Mouse (Mus musculus) stomach, embryonic 15.5 days (tissue): ENCODE data around the gene Efnb3. TPM values are rescaled to one million over a fixed set of nuclear protein-coding genes. Genes with fewer than 3 reads are reported as not detected.
A peak's percentile ranks its signal among the peaks of the same experiment; 100 is the strongest.

ENCODE experiments used
- ATAC-seq: fragments of 200-750 bp; cut with Nextera tagmentation; 2 replicates; pipeline ENCODE4 v1.8.0; 2017; ENCODE audit warnings: low read depth, moderate number of reproducible peaks, moderate TSS enrichment; ENCODE audit not compliant: insufficient read depth, low FRiP score
- H3K27ac ChIP-seq: fragments of 300-500 bp; sonication (generic); 2 replicates; pipeline ENCODE4 v1.5.1; 2015; ENCODE audit warnings: mild to moderate bottlenecking, inconsistent platforms
- H3K27me3 ChIP-seq: fragments of 300-500 bp; sonication (generic); replicated peaks from 2 replicates; pipeline ENCODE4 v1.6.1; 2015; ENCODE audit warnings: inconsistent platforms
- H3K36me3 ChIP-seq: fragments of 300-500 bp; sonication (generic); 2 replicates; pipeline ENCODE4 v1.6.1; 2015; ENCODE audit warnings: inconsistent platforms
- H3K4me1 ChIP-seq: fragments of 300-500 bp; sonication (generic); 2 replicates; pipeline ENCODE4 v1.6.1; 2015; ENCODE audit warnings: inconsistent platforms
- H3K4me2 ChIP-seq: fragments of 300-500 bp; sonication (generic); 2 replicates; pipeline ENCODE4 v1.6.1; 2015; ENCODE audit warnings: mild to moderate bottlenecking, inconsistent platforms
- H3K4me3 ChIP-seq: fragments of 300-500 bp; sonication (generic); replicated peaks from 2 replicates; pipeline ENCODE4 v1.5.1; 2015; ENCODE audit warnings: inconsistent platforms
- H3K9ac ChIP-seq: fragments of 300-500 bp; sonication (generic); 2 replicates; pipeline ENCODE4 v1.6.1; 2015; ENCODE audit warnings: inconsistent platforms
- H3K9me3 ChIP-seq: fragments of 300-500 bp; sonication (generic); 2 replicates; pipeline ENCODE4 v1.6.1; 2016; ENCODE audit warnings: inconsistent platforms
- WGBS: fragments of 180-500 bp; shearing (Covaris S2); methylation state at CpG from one replicate; pipeline ENCODE4 v1.1.7; 2015; 5-methylcytosine and 5-hydroxymethylcytosine counted together
- microRNA-seq: library from miRNA; unstranded; fragments of <30 nt; microRNA quantifications from one replicate; pipeline ENCODE4, GENCODE M21; 2016
- polyA plus RNA-seq: library from polyadenylated mRNA; unstranded; fragments of >200 nt; fragmentation: Nextera tagmentation; extraction: Ambion mirVana; gene quantifications from 2 replicates; pipeline ENCODE4 v1.2.1, GENCODE M21; 2015

The Efnb3 gene
- polyA plus RNA-seq, 1 experiment from 2014 or later: 10.4 TPM

- Histone ChIP-seq H3K27ac (no peak overlapping the region), H3K27me3 (no peaks in the 10 kb centered on the region), H3K9ac (no peak overlapping the region), H3K4me3 (no peak overlapping the region), H3K9me3 (no peaks in the 10 kb centered on the region), H3K4me2 (no peak overlapping the region), H3K4me1 (no peaks in the 10 kb centered on the region), H3K36me3 (no peaks in the 10 kb centered on the region)
- WGBS: 76% methylated on average over 9 of the region's 9 CpGs
- ATAC-seq: no peak
Observed at GRCm38 (mm10) chr11:69521526-69522149, 38.4 kb downstream of the Efnb3 start.

GRCm38 (mm10) chr11:69519976-69520375, 40.0 kb downstream of the Efnb3 start:
- H3K27me3 ChIP-seq: no peaks in the 10 kb centered on the region
- ATAC-seq: peak; percentile 27; the same call in 1 of the 2 replicates
- H3K4me3 ChIP-seq: no peak overlapping the region
- 74% methylated on average over 4 of the region's 4 CpGs for WGBS
- no peak overlapping the region for H3K4me2 ChIP-seq
- H3K9me3 ChIP-seq: no peaks in the 10 kb centered on the region
- H3K36me3 ChIP-seq: no peaks in the 10 kb centered on the region
- no peak overlapping the region for H3K9ac ChIP-seq
- no peaks in the 10 kb centered on the region for H3K4me1 ChIP-seq
- H3K27ac ChIP-seq: no peak overlapping the region

- no peak overlapping the region for H3K9ac ChIP-seq
- 56% methylated on average over 3 of the region's 3 CpGs for WGBS
- no peaks in the 10 kb centered on the region for H3K27me3 ChIP-seq
- no peak overlapping the region for H3K4me2 ChIP-seq
- no peak overlapping the region; the same call in 1 of the 2 replicates for H3K27ac ChIP-seq
- no peak for ATAC-seq
- H3K36me3 ChIP-seq: no peaks in the 10 kb centered on the region
- no peak overlapping the region for H3K4me3 ChIP-seq
- no peaks in the 10 kb centered on the region for H3K4me1 ChIP-seq
- no peaks in the 10 kb centered on the region for H3K9me3 ChIP-seq
Observed at GRCm38 (mm10) chr11:69516661-69517060, 43.3 kb downstream of the Efnb3 start.

- 60% methylated on average over 15 of the region's 15 CpGs for WGBS
- Histone ChIP-seq H3K9me3 (no peaks in the 10 kb centered on the region), H3K9ac (no peak overlapping the region), H3K27me3 (no peaks in the 10 kb centered on the region), H3K4me2 (no peak overlapping the region), H3K36me3 (no peaks in the 10 kb centered on the region), H3K4me1 (no peaks in the 10 kb centered on the region), H3K27ac (no peak overlapping the region; the same call in 1 of the 2 replicates), H3K4me3 (no peak overlapping the region)
- no peak for ATAC-seq
Observed at GRCm38 (mm10) chr11:69516151-69516640, 43.8 kb downstream of the Efnb3 start.

GRCm38 (mm10) chr11:69513840-69514239, 46.2 kb downstream of the Efnb3 start:
- Histone ChIP-seq H3K36me3 (no peaks in the 10 kb centered on the region), H3K4me3 (no peak overlapping the region), H3K27ac (no peak overlapping the region), H3K9me3 (no peaks in the 10 kb centered on the region), H3K4me2 (no peak overlapping the region), H3K27me3 (no peaks in the 10 kb centered on the region), H3K9ac (no peak overlapping the region), H3K4me1 (no peaks in the 10 kb centered on the region)
- peak; percentile 64; the same call in 1 of the 2 replicates for ATAC-seq
- WGBS: 10% methylated on average over 6 of the region's 6 CpGs

GRCm38 (mm10) chr11:69510796-69511496, 49.1 kb downstream of the Efnb3 start:
- Histone ChIP-seq H3K9ac (no peak overlapping the region), H3K27ac (no peak overlapping the region), H3K4me2 (no peak overlapping the region), H3K27me3 (no peaks in the 10 kb centered on the region), H3K9me3 (no peaks in the 10 kb centered on the region), H3K36me3 (no peaks in the 10 kb centered on the region), H3K4me3 (no peak overlapping the region), H3K4me1 (no peaks in the 10 kb centered on the region)
- WGBS: 22% methylated on average over 7 of the region's 7 CpGs
- peak; percentile 73; the same call in 1 of the 2 replicates for ATAC-seq

Small RNA genes lying within 50 kb of the gene (microRNA-seq; reads per million reads assigned to microRNA genes)
- gene Gm27493: not detected

Other genes with a start within 250 kb of the Efnb3 start
- 18.6 and 19.5 TPM in 2 replicates for gene Cntrob, start 236.4 kb downstream of the Efnb3 start, polyA plus RNA-seq
- gene Trappc1, start 236.2 kb downstream of the Efnb3 start, polyA plus RNA-seq: 146 and 157 TPM in 2 replicates
- gene Kcnab3, start 233.9 kb downstream of the Efnb3 start, polyA plus RNA-seq: 1.3 TPM in 2 replicates
- gene Rnf227, start 219.7 kb downstream of the Efnb3 start, polyA plus RNA-seq: 12.6 and 12.8 TPM in 2 replicates
- 53.4 and 54.0 TPM in 2 replicates for gene Chd3, start 190.8 kb downstream of the Efnb3 start, polyA plus RNA-seq
- gene Naa38, start 164.7 kb downstream of the Efnb3 start, polyA plus RNA-seq: 154 and 179 TPM in 2 replicates
- 24.9 and 25.3 TPM in 2 replicates for gene Cyb5d1, start 164.6 kb downstream of the Efnb3 start, polyA plus RNA-seq
- 26.7 and 29.4 TPM in 2 replicates for gene Tmem88, start 162.0 kb downstream of the Efnb3 start, polyA plus RNA-seq
- gene Kdm6b, start 146.5 kb downstream of the Efnb3 start, polyA plus RNA-seq: 25.4 and 26.5 TPM in 2 replicates
- gene Dnah2, start 11.1 kb downstream of the Efnb3 start, polyA plus RNA-seq: 0.81 and 1.1 TPM in 2 replicates
- gene Wrap53, start 20.1 kb upstream of the Efnb3 start, polyA plus RNA-seq: 21.6 and 24.5 TPM in 2 replicates
- 122 and 130 TPM in 2 replicates for gene Trp53, start 20.2 kb upstream of the Efnb3 start, polyA plus RNA-seq
- gene Atp1b2, start 45.7 kb upstream of the Efnb3 start, polyA plus RNA-seq: 7.5 and 7.7 TPM in 2 replicates
- gene Shbg, start 57.7 kb upstream of the Efnb3 start, polyA plus RNA-seq: 0.99 and 2.1 TPM in 2 replicates
- 14.4 and 17.8 TPM in 2 replicates for gene Sat2, start 61.8 kb upstream of the Efnb3 start, polyA plus RNA-seq
- gene Fxr2, start 72.8 kb upstream of the Efnb3 start, polyA plus RNA-seq: 21.0 and 27.0 TPM in 2 replicates
- 3.7 and 6.0 TPM in 2 replicates for gene Sox15, start 95.1 kb upstream of the Efnb3 start, polyA plus RNA-seq
- 58.7 and 66.1 TPM in 2 replicates for gene Mpdu1, start 102.4 kb upstream of the Efnb3 start, polyA plus RNA-seq
- gene Cd68, start 105.9 kb upstream of the Efnb3 start, polyA plus RNA-seq: 15.5 and 16.3 TPM in 2 replicates
- gene Eif4a1, start 112.2 kb upstream of the Efnb3 start, polyA plus RNA-seq: 442 and 514 TPM in 2 replicates
- 69.1 and 74.5 TPM in 2 replicates for gene Senp3, start 121.9 kb upstream of the Efnb3 start, polyA plus RNA-seq
- gene Tnfsf13, start 125.6 kb upstream of the Efnb3 start, polyA plus RNA-seq: 0.31 and 0.61 TPM in 2 replicates
- 8.0 and 8.9 TPM in 2 replicates for gene Tnfsf12, start 135.6 kb upstream of the Efnb3 start, polyA plus RNA-seq
- gene Tnfsfm13, start 135.9 kb upstream of the Efnb3 start, polyA plus RNA-seq: 3.3 and 3.5 TPM in 2 replicates
- gene Polr2a, start 198.4 kb upstream of the Efnb3 start, polyA plus RNA-seq: 21.0 and 25.8 TPM in 2 replicates
- 0.12 TPM in 1 of 2 replicates, not detected in the other for gene Slc35g3, start 201.8 kb upstream of the Efnb3 start, polyA plus RNA-seq
- 2.7 and 3.0 TPM in 2 replicates for gene Zbtb4, start 205.7 kb upstream of the Efnb3 start, polyA plus RNA-seq
- 5.1 and 6.0 TPM in 2 replicates for gene Chrnb1, start 235.7 kb upstream of the Efnb3 start, polyA plus RNA-seq
- gene Fgf11, start 241.7 kb upstream of the Efnb3 start, polyA plus RNA-seq: 2.2 and 2.4 TPM in 2 replicates
- gene Tmem102, start 245.4 kb upstream of the Efnb3 start, polyA plus RNA-seq: 19.9 and 20.4 TPM in 2 replicates